Mouse (Mus musculus) stomach, embryonic 15.5 days (tissue): ENCODE measurements at regions not wholly inside any gene's neighbourhood (a gene's known extent, or its start where the extent isn't known, plus 50 kb on each side); places are given as distances from the start of the nearest gene placed in this dataset.

Source experiments
- ATAC-seq: fragments of 200-750 bp; cut with Nextera tagmentation; 2 replicates; pipeline ENCODE4 v1.8.0; 2017; ENCODE audit warnings: low read depth, moderate number of reproducible peaks, moderate TSS enrichment; ENCODE audit not compliant: insufficient read depth, low FRiP score
- H3K27ac ChIP-seq: fragments of 300-500 bp; sonication (generic); 2 replicates; pipeline ENCODE4 v1.5.1; 2015; ENCODE audit warnings: mild to moderate bottlenecking, inconsistent platforms
- H3K27me3 ChIP-seq: fragments of 300-500 bp; sonication (generic); replicated peaks from 2 replicates; pipeline ENCODE4 v1.6.1; 2015; ENCODE audit warnings: inconsistent platforms
- H3K36me3 ChIP-seq: fragments of 300-500 bp; sonication (generic); 2 replicates; pipeline ENCODE4 v1.6.1; 2015; ENCODE audit warnings: inconsistent platforms
- H3K4me1 ChIP-seq: fragments of 300-500 bp; sonication (generic); 2 replicates; pipeline ENCODE4 v1.6.1; 2015; ENCODE audit warnings: inconsistent platforms
- H3K4me2 ChIP-seq: fragments of 300-500 bp; sonication (generic); 2 replicates; pipeline ENCODE4 v1.6.1; 2015; ENCODE audit warnings: mild to moderate bottlenecking, inconsistent platforms
- H3K4me3 ChIP-seq: fragments of 300-500 bp; sonication (generic); replicated peaks from 2 replicates; pipeline ENCODE4 v1.5.1; 2015; ENCODE audit warnings: inconsistent platforms
- H3K9ac ChIP-seq: fragments of 300-500 bp; sonication (generic); 2 replicates; pipeline ENCODE4 v1.6.1; 2015; ENCODE audit warnings: inconsistent platforms
- H3K9me3 ChIP-seq: fragments of 300-500 bp; sonication (generic); 2 replicates; pipeline ENCODE4 v1.6.1; 2016; ENCODE audit warnings: inconsistent platforms
- WGBS: fragments of 180-500 bp; shearing (Covaris S2); methylation state at CpG from one replicate; pipeline ENCODE4 v1.1.7; 2015; 5-methylcytosine and 5-hydroxymethylcytosine counted together

GRCm38 (mm10) chr13:60054081-60054480, 123.1 kb downstream of the Gas1 start:
- ATAC-seq: no peak
- WGBS: 67% methylated on average over 9 of the region's 9 CpGs
- no peak overlapping the region for H3K27ac ChIP-seq

DNA sequence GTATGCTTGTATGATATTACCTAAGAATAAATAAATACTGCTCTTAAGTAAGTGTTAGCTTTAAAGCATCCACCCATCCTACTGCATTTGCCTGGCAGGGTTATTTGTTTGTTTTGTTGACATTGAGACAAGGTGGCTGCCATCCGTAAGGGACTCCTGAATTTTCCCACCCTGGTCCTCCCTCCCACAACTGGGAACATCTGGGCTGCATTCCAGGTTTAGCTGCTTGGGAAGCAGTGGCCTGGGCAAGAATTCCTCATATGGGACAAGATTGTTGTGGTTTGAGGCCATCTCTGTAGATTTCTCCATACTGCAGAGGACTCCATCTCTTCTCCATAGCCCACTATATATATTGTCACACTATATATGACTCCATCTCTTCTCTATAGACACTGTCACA, 125.3 kb downstream of the Gas1 start:
- H3K4me2 ChIP-seq: no peak overlapping the region
- H3K27me3 ChIP-seq: no peaks in the 10 kb centered on the region
- no peak overlapping the region for H3K4me3 ChIP-seq
- no peaks in the 10 kb centered on the region for H3K36me3 ChIP-seq
- H3K9me3 ChIP-seq: no peaks in the 10 kb centered on the region
- 74% methylated on average over 1 of the region's 1 CpGs for whole genome bisulfite sequencing
- H3K4me1 ChIP-seq: peaks cover 10% of the 10 kb centered on the region
- no peak for ATAC-seq
- H3K27ac ChIP-seq: no peak overlapping the region
- no peak overlapping the region for H3K9ac ChIP-seq

More at GRCm38 (mm10) chr13:60054081-60054480, 123.1 kb downstream of the Gas1 start:
- H3K27me3 ChIP-seq: no peaks in the 10 kb centered on the region
- peaks cover 9% of the 10 kb centered on the region; the same call in 1 of the 2 replicates for H3K4me1 ChIP-seq
- no peak overlapping the region for H3K9ac ChIP-seq
- no peaks in the 10 kb centered on the region for H3K36me3 ChIP-seq
- H3K4me3 ChIP-seq: no peak overlapping the region
- H3K9me3 ChIP-seq: no peaks in the 10 kb centered on the region
- no peak overlapping the region for H3K4me2 ChIP-seq

DNA sequence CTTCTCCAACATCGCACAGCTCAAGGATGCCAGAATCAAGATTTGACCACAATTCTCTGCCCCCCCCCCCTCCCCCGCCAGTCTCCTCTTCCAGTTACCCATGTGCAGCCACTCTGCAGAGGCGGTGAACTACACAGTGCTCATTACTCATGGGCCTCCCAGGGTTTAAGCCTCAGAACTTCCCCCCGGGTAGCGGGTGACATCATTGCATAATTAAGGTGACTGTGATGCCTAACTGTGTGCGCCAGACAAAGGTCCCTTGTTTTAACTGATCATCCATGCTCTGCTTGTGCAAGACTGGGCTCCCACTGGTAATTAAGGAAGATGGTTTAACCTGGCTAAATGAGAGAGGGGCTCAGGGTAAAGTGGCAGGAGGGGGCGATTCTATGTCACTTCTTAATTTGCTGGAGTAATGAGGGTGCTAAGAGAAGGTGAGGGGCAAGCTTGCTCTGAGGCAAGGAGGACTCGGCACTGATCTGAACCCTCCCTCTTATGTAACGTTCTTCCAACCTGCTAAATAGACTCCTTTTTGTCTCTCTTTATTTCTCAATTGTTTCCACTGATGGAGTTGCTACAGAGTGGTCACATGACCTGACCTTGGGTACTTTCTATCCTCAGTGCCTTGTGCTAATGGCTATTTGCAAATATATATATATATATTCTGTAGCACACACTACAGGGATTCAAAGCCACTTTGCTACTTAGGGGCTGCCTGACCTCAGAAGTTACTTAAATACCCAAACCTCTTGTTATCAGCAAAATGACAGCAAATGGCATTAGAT, 126.2 kb downstream of the Gas1 start:
- Histone ChIP-seq H3K27ac (no peak overlapping the region), H3K4me1 (peaks cover 10% of the 10 kb centered on the region), H3K9me3 (no peaks in the 10 kb centered on the region), H3K4me3 (no peak overlapping the region), H3K27me3 (no peaks in the 10 kb centered on the region), H3K9ac (no peak overlapping the region), H3K4me2 (no peak overlapping the region), H3K36me3 (no peaks in the 10 kb centered on the region)
- ATAC-seq: no peak
- 69% methylated on average over 9 of the region's 9 CpGs for WGBS

GRCm38 (mm10) chr13:60049703-60050102, 127.5 kb downstream of the Gas1 start:
- Histone ChIP-seq H3K27ac (no peak overlapping the region), H3K36me3 (no peaks in the 10 kb centered on the region), H3K9ac (no peak overlapping the region), H3K27me3 (no peaks in the 10 kb centered on the region), H3K4me3 (no peak overlapping the region), H3K9me3 (no peaks in the 10 kb centered on the region), H3K4me2 (no peak overlapping the region), H3K4me1 (peaks cover 10% of the 10 kb centered on the region)
- ATAC-seq: no peak
- 71% methylated on average over 3 of the region's 3 CpGs for WGBS

DNA sequence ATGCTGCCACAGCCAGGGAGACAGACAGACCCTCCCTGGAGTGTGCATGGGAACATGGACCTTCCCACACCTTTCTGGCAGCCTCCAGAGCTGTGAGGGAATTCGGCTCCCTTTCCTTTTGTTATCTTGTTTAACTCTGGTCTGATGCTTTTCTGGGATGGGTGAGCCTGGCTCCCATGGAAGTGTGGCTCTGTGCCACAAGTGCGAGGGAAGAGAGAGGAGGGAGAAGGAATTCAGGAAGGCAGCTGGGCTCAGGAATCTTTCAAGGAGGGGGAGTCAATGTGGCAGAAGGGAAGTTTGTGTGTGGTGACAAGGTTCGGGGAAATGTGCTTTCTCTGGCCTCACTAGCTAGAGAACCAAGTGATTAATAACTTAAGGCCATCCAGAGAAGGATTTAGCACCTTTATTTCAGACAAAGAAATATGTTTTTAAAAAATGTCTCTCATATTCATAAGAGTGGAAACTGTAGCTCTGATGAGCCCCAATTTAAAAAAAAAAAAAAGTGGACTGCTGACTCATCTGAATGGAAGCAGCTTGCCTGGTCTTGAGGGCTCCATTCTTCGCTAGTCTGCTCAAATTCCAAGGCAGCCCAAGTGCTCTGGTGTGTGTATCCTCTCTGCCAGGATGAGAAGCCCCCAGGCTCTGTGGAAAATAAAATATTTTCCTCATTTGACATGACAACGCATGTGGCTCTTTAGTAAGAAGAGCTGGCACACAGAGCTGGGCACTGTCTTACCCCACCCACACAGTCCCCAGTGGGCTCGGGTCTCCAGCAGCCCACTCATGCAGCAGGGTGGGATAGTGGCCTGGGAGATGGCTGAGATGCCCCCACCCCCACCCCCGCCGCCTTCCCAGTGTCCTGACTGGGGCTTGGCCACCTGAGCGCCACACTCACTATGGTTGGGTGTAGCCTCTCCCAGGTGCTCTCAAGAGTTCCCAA, 129.1 kb downstream of the Gas1 start:
- no peaks in the 10 kb centered on the region for H3K9me3 ChIP-seq
- no peak overlapping the region for H3K4me3 ChIP-seq
- 48% methylated on average over 9 of the region's 9 CpGs for WGBS
- no peaks in the 10 kb centered on the region for H3K36me3 ChIP-seq
- ATAC-seq: no peak
- H3K4me1 ChIP-seq: peaks cover 10% of the 10 kb centered on the region
- H3K9ac ChIP-seq: no peak overlapping the region
- no peaks in the 10 kb centered on the region for H3K27me3 ChIP-seq
- H3K4me2 ChIP-seq: no peak overlapping the region
- no peak overlapping the region; the same call in 1 of the 2 replicates for H3K27ac ChIP-seq

GRCm38 (mm10) chr13:60045752-60046151, 131.4 kb downstream of the Gas1 start:
- 47% methylated on average over 4 of the region's 4 CpGs for WGBS
- Histone ChIP-seq H3K9me3 (no peaks in the 10 kb centered on the region), H3K36me3 (no peaks in the 10 kb centered on the region), H3K4me3 (no peak overlapping the region), H3K4me2 (no peak overlapping the region), H3K27me3 (no peaks in the 10 kb centered on the region), H3K9ac (no peak overlapping the region), H3K4me1 (peaks cover 10% of the 10 kb centered on the region), H3K27ac (no peak overlapping the region)
- ATAC-seq: no peak

DNA sequence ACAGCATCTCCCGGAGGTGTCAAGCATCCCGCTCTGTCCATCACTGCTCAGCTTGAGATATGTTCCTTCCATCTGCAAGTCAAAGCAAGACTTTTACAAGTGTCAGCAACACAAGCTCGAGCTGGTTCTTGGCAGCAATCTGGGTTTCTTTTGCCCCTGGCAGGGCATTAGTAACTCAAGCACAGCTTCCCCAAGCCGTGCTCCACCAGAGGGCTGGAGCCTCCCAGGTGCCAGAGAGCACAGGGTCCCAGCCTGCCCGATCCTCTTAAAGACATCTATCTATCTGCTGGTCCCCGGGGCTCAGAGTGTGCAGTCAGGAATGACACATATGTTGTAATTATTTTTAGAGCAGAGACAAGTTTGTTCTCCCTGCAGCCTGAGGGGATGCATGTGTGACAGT, 132.3 kb downstream of the Gas1 start:
- no peak for ATAC-seq
- Histone ChIP-seq H3K4me3 (no peak overlapping the region), H3K27me3 (no peaks in the 10 kb centered on the region), H3K9ac (no peak overlapping the region), H3K27ac (no peak overlapping the region), H3K36me3 (no peaks in the 10 kb centered on the region), H3K4me2 (no peak overlapping the region), H3K4me1 (peaks cover 10% of the 10 kb centered on the region), H3K9me3 (no peaks in the 10 kb centered on the region)
- 47% methylated on average over 6 of the region's 6 CpGs for WGBS

GRCm38 (mm10) chr13:60042443-60042842, 134.7 kb downstream of the Gas1 start:
- WGBS: 70% methylated on average over 2 of the region's 2 CpGs
- Histone ChIP-seq H3K4me2 (no peak overlapping the region), H3K36me3 (no peaks in the 10 kb centered on the region), H3K27ac (no peak overlapping the region), H3K9me3 (no peaks in the 10 kb centered on the region), H3K4me1 (no peaks in the 10 kb centered on the region), H3K4me3 (no peak overlapping the region), H3K27me3 (no peaks in the 10 kb centered on the region), H3K9ac (no peak overlapping the region)
- ATAC-seq: no peak

GRCm38 (mm10) chr13:60035536-60036130, 141.5 kb downstream of the Gas1 start:
- no peak overlapping the region for H3K4me2 ChIP-seq
- H3K9me3 ChIP-seq: no peaks in the 10 kb centered on the region
- H3K36me3 ChIP-seq: no peaks in the 10 kb centered on the region
- no peak overlapping the region for H3K9ac ChIP-seq
- WGBS: 85% methylated on average over 7 of the region's 7 CpGs
- H3K4me1 ChIP-seq: no peaks in the 10 kb centered on the region
- H3K27me3 ChIP-seq: no peaks in the 10 kb centered on the region
- H3K4me3 ChIP-seq: no peak overlapping the region
- no peak overlapping the region for H3K27ac ChIP-seq
- ATAC-seq: no peak

DNA sequence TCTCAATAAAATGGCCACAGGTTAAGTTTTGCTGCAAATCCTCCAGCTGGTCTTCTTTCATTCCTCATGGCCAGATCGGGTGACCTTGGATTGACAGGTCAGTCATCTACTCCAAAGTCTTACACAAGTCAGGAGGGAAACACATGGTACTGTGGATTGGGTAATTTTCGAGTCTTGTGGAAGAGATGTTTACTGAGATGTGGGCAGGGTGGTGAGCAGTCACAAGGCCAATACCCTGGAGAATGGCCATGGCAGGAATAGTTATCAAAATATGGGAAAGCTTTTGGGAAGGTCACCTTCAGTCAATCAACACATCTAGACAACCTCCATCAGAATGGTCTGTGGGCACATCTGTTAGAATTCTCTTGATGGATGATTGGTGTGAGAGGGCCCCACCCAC, 144.0 kb downstream of the Gas1 start:
- Histone ChIP-seq H3K27ac (no peak overlapping the region), H3K4me3 (no peak overlapping the region), H3K27me3 (no peaks in the 10 kb centered on the region), H3K36me3 (no peaks in the 10 kb centered on the region), H3K9me3 (no peaks in the 10 kb centered on the region), H3K9ac (no peak overlapping the region), H3K4me2 (no peak overlapping the region), H3K4me1 (no peaks in the 10 kb centered on the region)
- ATAC-seq: no peak
- WGBS: 70% methylated on average over 2 of the region's 2 CpGs

GRCm38 (mm10) chr13:60032586-60032985, 144.6 kb downstream of the Gas1 start:
- H3K36me3 ChIP-seq: no peaks in the 10 kb centered on the region
- no peak for ATAC-seq
- 79% methylated on average over 5 of the region's 5 CpGs for WGBS

DNA sequence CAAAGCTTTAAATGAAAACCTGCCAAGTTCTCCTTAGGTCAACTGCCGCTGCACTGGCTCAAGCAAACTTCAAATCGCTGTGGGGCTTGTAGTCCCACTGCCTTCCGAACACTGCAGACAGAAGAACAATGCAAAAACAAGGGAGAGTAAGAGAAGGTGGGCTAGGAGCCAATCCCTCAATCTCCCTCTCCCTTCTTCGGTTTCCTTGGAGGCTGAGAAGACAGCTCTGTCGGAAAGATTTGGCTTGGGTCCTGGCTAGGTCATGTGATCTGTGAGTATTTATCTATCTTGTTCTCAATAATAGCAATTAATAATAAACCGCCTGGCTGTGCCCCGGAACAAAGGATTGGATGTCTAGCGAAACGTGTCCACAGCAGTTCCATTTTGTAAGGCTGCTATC, 147.6 kb downstream of the Gas1 start:
- no peak overlapping the region for H3K27ac ChIP-seq
- 62% methylated on average over 9 of the region's 9 CpGs for WGBS
- no peaks in the 10 kb centered on the region for H3K9me3 ChIP-seq
- no peak overlapping the region for H3K9ac ChIP-seq
- H3K4me1 ChIP-seq: no peaks in the 10 kb centered on the region
- no peaks in the 10 kb centered on the region for H3K27me3 ChIP-seq
- H3K4me2 ChIP-seq: no peak overlapping the region
- H3K4me3 ChIP-seq: no peak overlapping the region
- ATAC-seq: no peak
- H3K36me3 ChIP-seq: no peaks in the 10 kb centered on the region

More at GRCm38 (mm10) chr13:60032586-60032985, 144.6 kb downstream of the Gas1 start:
- Histone ChIP-seq H3K4me2 (no peak overlapping the region), H3K27ac (no peak overlapping the region), H3K9ac (no peak overlapping the region), H3K4me1 (no peaks in the 10 kb centered on the region), H3K9me3 (no peaks in the 10 kb centered on the region), H3K4me3 (no peak overlapping the region), H3K27me3 (no peaks in the 10 kb centered on the region)
